Mouse (Mus musculus): ENCODE data around the gene Arpc3.
"Not testable (repeated sequence)": the region's sequence is repeated elsewhere in the genome, so short reads cannot be mapped to it uniquely, and the experiment has no call there.

Gene Arpc3

GRCm38 (mm10) chr5:122399871-122400270 is 8.2 kb downstream of the Arpc3 start:
- DNase-seq (ENCODE audit: low spot score), result no peak

- DNase-seq (ENCODE audit: low spot score), result no peak
Measured at GRCm38 (mm10) chr5:122400628-122401302, 9.1 kb downstream of the Arpc3 start.

DNA sequence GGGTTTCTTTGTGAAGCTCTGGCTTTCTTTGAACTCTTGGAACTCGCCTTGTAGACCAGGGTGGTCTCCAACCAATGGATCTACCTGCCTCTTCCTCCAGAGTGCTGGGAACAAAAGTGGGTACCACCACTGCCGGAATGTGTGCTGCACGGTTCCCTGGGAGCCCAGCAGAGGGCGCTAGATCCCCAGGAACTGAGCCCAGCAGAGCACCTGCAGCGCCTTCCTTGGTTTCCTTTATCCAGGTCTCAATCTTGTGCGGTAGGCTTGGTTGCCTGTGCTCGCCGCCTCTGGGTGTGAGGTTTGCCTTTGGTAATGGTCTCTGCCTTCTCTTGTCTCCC is 9.6 kb downstream of the Arpc3 start:
- DNase-seq (ENCODE audit: low spot score), result peak; percentile 50

DNA sequence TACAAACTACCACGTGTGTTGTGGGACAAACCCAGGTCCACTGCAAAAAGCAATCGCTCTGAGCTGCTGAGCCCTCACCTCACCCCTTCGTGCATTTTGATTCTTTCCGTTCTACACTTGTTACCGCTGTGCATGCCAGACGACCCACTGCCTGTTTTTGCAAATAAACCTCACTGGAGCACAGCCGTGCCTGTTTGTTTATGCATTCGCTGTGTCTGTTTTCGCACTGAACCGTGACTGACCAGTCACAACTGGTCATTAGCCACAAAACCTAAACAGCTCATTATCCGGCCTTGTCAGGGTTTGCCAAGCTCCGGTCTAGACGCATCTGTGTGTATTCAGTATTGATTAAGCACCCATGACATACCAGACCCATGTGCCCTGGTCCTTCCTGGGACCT is 10.5 kb downstream of the Arpc3 start:
- no peak for DNase-seq (ENCODE audit: low spot score)

- no peak for DNase-seq (ENCODE audit: low spot score)
Measured at GRCm38 (mm10) chr5:122402772-122403171, 11.1 kb downstream of the Arpc3 start.

- DNase-seq (ENCODE audit: low spot score), result no peak
Measured at GRCm38 (mm10) chr5:122403362-122403761, 11.7 kb downstream of the Arpc3 start.

GRCm38 (mm10) chr5:122405537-122405936 is 13.9 kb downstream of the Arpc3 start:
- no peak for DNase-seq (ENCODE audit: low spot score)

GRCm38 (mm10) chr5:122409692-122410645 is 18.3 kb downstream of the Arpc3 start:
- DNase-seq (ENCODE audit: low spot score), result no peak

DNA sequence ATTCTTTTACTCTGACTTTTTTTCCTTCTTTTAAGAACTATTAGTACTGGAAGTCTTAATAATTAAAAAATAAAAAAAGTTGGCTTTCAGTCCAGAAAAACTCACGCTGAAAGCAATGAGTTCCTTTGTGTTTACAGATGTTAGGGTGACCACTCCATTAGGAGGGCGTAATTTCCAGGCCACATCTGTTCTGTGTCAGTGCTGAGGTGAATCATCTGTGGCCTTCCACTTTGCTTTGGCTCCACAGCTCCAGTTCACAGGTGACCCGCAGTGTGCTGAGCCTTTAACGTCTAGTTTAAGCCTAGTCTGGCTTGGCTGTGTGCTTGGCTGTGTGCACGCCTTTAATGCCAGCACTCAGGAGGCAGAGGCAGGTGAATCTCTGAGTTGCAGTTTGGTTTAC is 20.2 kb downstream of the Arpc3 start:
- DNase-seq (ENCODE audit: low spot score), result no peak

DNA sequence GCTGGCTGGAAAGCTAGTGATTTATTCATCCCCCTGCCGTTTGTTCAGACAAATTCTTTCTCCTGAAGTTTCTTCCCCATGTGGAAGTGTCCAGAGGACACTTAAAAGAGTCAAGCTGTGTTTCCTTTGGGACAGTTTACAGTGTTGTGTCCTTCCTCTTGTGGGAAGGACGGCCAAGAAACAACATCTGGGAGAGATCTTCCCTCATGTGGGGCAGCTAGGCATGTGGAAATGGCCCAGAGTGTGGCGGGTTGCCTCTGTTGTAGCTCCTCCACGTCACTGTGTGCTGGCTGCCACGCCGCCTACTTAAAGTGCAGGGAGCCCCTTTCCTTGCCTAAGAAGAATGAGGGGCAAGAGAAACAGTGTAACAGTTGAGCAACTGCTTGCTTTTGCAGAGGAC is 21.1 kb downstream of the Arpc3 start:
- DNase-seq (ENCODE audit: low spot score), result no peak

DNA sequence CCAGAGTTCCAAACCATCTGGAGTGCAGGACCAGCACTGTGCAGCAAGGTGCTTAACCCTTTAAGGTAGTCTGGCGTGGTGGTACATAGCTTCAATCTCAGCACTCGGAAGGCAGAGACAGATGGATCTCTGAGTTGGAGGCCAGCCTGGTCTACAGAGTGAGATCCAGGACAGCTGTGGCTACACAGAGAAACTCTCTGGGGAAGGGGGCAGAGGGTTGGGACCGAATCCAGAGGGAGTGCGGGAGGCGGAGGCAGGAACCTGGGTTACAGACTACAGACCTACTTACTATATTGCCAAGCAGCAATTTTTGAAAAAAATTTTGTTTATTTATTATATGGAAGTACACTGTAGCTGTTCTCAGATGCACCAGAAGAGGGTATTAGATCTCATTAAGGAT is 22.7 kb downstream of the Arpc3 start:
- DNase-seq (ENCODE audit: low spot score), result no peak

DNA sequence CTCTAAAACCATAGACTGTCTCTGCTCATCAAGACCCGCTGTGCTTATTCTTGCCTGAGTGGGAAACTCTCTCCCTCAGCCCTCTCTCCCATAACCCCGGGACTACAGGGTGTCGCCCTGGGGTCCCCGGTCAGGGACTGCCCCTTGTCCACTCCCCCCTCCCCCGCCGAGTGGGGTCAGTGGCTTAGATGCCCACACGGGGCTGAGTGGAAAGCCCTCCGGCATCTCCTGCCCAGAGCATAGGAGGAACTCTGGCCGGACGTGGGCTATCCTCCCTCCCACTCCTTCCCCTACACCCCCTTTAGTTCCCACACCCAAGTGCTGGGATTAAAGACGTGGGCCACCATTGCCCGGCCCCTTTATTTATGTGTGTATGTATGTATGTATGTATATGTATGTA is 23.8 kb downstream of the Arpc3 start:
- no peak for DNase-seq (ENCODE audit: low spot score)

- not testable (repeated sequence) for DNase-seq (ENCODE audit: low spot score)
Measured at GRCm38 (mm10) chr5:122420676-122421075, 29.0 kb downstream of the Arpc3 start.

- DNase-seq (ENCODE audit: low spot score), result no peak
Measured at GRCm38 (mm10) chr5:122421271-122422068, 29.8 kb downstream of the Arpc3 start, which contains the start of gene Anapc7. Anapc7 (plus strand) TSS chr5:122421693.

GRCm38 (mm10) chr5:122422071-122422964 is 30.6 kb downstream of the Arpc3 start:
- DNase-seq (ENCODE audit: low spot score), result peak; percentile 92

GRCm38 (mm10) chr5:122423083-122423482 is 31.4 kb downstream of the Arpc3 start:
- no peak for DNase-seq (ENCODE audit: low spot score)

DNA sequence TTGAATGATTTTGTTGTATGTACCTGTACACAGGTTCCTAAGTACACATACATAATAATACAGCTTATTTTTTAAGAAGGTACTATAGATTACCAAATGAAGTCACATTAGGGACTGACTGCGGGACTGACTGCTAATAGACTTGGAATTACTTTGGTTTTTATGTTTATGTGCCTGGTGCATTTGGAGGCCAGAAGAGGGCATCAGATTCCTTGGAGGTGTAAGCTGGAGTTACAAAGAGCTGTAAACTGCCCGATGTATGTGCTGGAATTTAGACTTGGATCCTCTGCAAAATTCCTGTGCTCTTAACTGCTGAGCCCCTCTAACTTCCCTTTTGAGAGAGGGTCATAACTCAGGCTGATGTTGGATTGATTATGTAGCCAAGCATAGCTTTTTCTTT is 33.9 kb downstream of the Arpc3 start:
- no peak for DNase-seq (ENCODE audit: low spot score)

DNA sequence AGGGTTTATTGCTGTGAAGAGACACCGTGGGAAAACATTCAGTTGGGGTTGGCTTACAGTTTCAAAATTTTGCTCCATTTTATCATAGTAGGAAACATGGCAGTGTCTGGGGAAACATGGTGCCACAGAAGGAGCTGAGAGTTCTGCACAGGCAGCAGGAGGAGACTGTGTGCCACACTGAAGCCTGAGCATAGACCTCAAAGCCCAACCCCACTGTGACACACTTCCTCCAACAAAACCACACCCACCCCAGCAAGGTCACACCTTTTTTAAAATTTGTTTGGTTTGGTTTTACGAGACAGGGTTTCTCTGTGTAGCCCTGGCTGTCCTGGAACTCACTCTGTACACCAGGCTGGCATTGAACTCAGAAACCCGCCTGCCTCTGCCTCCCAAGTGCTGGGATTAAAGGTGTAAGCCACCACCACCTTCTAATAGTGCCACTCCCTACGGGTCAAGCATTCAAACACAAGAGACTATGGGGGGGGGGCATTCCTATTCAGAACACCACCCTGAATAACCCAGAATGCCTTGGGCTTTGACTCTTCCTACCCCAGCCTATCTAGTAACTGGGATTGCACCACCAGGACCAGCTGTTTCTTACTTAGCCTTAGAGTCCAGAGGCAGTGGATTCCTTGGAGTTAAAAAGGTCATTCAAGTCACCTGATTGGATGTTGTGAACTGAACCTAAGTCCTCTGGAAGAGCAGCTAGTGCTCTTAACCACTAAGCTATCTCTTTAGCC is 38.5 kb downstream of the Arpc3 start:
- no peak for DNase-seq (ENCODE audit: low spot score)

DNA sequence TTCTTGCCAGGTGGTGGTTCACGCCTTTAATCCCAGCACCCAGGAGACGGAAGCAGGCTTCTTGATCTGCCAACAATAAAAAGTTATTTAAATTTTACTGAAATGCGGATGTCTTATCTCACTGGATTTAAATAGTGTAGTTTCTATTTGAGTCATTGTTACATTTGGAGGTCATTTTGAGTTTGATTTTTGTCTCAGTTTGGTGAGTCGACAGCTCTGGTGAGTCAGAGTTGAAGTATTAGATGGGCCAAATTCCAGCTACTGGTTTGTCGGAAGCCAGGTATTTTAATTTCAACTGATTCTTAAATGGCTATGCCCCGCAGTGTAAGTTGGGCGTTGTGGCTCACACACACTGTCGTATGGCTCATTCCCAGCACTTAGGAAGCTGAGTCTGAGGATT is 39.5 kb downstream of the Arpc3 start:
- no peak for DNase-seq (ENCODE audit: low spot score)

DNA sequence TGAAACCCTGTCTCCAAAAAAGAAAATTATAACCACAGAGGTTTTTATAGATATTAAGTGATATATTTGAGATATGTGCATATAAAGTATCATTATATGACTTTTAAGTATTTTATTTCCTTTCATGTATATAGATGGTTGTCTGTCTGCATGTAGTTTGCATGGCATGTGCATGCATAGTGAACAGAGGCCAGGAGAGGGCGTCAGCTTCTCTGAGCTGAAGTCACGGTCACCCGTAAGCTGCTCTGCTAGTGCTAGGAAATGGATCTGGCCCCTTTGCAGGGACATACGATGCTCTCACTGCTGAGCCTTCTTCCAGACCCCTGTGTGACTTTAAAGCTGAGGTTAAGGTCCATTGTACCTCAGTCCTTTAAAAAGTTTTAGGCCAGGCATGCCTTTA is 42.9 kb downstream of the Arpc3 start:
- no peak for DNase-seq (ENCODE audit: low spot score)
